Mouse (Mus musculus): ENCODE results near the gene Morf4l1.

Morf4l1 gene

GRCm38 (mm10) chr9:90070174-90070573 is 44.4 kb downstream of the Morf4l1 start:
- in situ Hi-C loops (cut with MboI, MseI) = loop anchor here in 1 of 2 experiments (25.0 kb wide), 1 partner anchor 233 kb away; no protein-coding TSS in a partner anchor

GRCm38 (mm10) chr9:90069485-90069884 is 45.1 kb downstream of the Morf4l1 start:
- in situ Hi-C loops (cut with MboI, MseI) = loop anchor here (5.0 to 25.0 kb wide), 2 partner anchors 232 to 242 kb away; no protein-coding TSS in a partner anchor

GRCm38 (mm10) chr9:90068786-90069185 is 45.8 kb downstream of the Morf4l1 start:
- in situ Hi-C loops (cut with MboI, MseI) = loop anchor here (5.0 to 25.0 kb wide), 2 partner anchors 231 to 241 kb away; no protein-coding TSS in a partner anchor

DNA sequence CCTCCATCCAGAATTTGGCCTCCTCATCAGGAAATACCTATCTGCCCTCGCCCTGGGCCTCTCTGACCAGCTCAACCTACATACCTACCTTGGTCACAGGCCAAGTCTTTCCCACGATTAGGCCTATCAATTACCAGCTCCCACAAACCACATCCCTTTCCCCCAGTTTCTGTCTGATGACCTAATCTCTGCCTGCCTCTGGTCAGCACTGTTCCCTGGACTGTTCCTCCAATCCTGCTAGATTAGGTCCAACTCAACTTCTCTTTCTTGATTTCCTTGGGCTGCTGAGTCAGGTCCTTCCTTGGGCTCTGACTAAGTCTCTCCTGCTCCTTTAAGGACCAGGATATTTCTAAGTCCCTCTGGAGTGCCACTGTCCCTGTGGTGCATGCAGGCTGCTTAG is 47.2 kb downstream of the Morf4l1 start:
- in situ Hi-C loops (cut with MboI, MseI) = loop anchor here (5.0 to 25.0 kb wide), 2 partner anchors 230 to 240 kb away; no protein-coding TSS in a partner anchor

GRCm38 (mm10) chr9:90060932-90061331 is 53.6 kb downstream of the Morf4l1 start:
- in situ Hi-C loops (cut with MboI, MseI) = loop anchor here in 1 of 2 experiments (25.0 kb wide), 1 partner anchor 224 kb away; no protein-coding TSS in a partner anchor

DNA sequence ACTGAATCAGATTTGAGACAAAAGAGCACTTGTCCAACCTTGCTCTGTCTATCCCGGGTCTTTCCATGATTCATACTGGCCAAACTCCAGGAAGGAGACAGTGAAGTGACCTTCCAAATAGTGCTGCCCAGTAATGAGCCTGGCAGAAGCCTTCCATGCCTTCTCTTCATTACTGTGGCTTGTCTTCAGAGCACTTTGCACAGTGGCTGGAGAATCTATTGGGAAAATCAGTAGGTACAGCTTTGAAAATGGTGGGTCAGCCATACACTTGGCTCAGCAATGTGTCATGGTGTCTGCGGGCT is 54.0 kb downstream of the Morf4l1 start:
- in situ Hi-C loops (cut with MboI, MseI) = loop anchor here in 1 of 2 experiments (25.0 kb wide), 1 partner anchor 223 kb away; no protein-coding TSS in a partner anchor

DNA sequence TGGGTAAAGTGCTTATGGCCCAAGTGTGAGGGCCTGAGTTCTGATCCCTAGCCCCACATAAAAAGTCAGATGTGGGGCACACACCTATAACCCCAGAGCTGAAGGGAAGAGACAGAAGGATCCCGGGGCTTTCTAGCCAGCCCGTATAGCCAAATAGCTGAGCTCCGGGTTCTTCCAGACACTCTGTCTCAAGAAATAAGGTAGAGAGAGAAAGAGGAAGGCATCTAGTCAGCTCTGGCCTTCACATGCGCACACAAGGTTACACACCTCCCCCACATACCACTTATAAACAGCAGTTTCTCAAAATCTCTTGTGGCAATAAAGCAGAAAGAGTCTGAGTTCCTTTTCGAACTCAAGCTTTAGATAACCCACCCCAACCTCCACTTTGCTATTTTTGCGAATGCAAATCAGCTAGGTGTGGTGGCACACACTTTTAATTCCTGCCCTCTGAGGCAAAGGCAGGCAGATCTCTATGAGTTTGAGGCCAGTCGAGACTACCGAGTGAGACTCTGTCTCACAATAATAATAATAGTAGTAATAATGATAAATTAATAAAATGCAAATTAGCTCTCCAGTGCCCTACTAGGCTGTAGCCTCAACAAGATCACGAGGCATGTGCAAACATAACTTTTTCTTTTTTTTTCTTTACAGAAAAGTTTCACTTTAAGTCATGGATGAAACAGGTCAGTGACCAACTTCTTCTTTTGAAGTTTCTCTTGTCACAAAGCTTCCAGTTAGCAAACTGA is 54.6 kb downstream of the Morf4l1 start:
- in situ Hi-C loops (cut with MboI, MseI) = loop anchor here in 1 of 2 experiments (25.0 kb wide), 1 partner anchor 223 kb away; no protein-coding TSS in a partner anchor

GRCm38 (mm10) chr9:90056716-90057115 is 57.9 kb downstream of the Morf4l1 start:
- in situ Hi-C loops (cut with MboI, MseI) = loop anchor here in 1 of 2 experiments (25.0 kb wide), 1 partner anchor 219 kb away; no protein-coding TSS in a partner anchor

DNA sequence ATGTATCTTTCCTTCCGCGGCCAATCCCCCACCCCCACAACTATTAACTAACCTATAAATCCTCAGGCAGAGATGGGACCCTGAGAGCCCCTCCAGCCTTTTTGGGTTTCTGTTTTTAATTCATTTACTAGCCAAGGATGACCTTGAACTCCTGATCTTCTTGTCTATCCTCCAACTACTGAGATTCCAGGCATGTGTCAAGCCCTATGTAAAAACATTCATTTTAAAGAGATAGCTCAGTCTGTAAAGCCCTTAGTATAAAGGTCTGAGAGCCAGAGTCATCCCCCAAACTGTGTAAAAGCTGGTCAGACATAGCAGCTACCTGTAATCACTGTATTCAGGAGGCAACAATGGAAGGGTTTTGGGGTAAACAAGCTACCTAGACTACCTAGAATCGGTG is 58.7 kb downstream of the Morf4l1 start:
- in situ Hi-C loops (cut with MboI, MseI) = loop anchor here in 1 of 2 experiments (25.0 kb wide), 1 partner anchor 219 kb away; no protein-coding TSS in a partner anchor

- in situ Hi-C loops (cut with MboI, MseI) = loop anchor here in 1 of 2 experiments (25.0 kb wide), 1 partner anchor 218 kb away; no protein-coding TSS in a partner anchor
Measured at GRCm38 (mm10) chr9:90055409-90055808, 59.2 kb downstream of the Morf4l1 start.

- in situ Hi-C loops (cut with MboI, MseI) = loop anchor here in 1 of 2 experiments (25.0 kb wide), 1 partner anchor 217 kb away; no protein-coding TSS in a partner anchor
Measured at GRCm38 (mm10) chr9:90054371-90055145, 60.0 kb downstream of the Morf4l1 start.

DNA sequence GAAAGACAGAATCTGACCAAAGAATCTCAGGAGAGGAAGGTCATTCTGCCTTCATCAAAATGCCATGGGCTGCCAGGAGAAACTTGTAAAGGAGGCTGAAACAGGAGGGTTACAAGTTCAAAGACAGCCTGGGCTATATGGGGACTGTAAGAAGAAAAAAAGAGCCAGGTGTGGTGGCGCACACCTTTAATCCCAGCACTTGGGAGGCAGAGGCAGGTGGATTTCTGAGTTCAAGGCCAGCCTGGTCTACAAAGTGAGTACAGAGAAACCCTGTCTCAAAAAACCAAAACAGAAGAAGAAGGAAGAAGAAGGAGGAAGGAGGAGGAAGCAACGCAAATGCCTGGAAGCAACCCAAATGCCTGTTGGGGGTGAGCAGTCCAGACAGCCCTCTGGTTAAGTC is 60.7 kb downstream of the Morf4l1 start, which contains the start of gene Ctsh:
Ctsh (plus strand) TSS at position 301 of the 400 bp plus-strand sequence.
- in situ Hi-C loops (cut with MboI, MseI) = loop anchor here in 1 of 2 experiments (25.0 kb wide), 1 partner anchor 217 kb away; no protein-coding TSS in a partner anchor

DNA sequence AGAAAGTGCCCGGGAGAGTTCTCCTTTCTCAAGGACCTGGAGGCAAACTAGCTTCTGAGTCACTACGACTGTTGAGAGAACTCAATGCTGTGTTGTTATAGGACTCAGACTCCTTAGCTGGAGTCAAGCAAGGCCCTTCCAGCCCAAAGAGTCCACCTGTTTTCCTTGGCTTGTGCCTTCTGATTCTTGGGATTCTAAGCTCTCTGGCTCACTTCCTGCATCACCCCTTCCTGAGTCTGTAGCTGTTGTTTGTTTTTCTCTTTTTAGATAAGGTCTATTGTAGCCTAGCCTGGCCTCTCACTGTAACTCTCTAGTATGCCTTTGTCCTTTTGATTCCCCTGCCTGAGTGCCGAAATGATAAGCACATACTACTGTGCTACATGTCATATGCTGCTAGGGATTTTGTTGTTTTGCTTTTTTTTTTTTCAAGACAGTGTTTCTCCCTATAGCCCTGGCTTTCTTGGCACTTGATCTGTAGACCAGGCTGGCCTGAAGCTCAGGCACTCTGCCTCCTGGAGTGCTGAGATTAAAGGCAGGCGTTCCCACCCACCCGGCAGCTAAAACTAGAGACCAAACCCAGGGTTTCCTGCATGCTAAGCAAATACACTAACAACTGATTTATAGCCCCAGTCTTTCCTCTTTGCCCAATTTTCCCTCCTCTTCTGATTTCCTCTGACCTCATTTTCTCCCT is 66.5 kb downstream of the Morf4l1 start:
- in situ Hi-C loops (cut with MboI, MseI) = loop anchor here in 1 of 2 experiments (10.0 to 25.0 kb wide), 2 partner anchors 447 to 614 kb away; no protein-coding TSS in a partner anchor

DNA sequence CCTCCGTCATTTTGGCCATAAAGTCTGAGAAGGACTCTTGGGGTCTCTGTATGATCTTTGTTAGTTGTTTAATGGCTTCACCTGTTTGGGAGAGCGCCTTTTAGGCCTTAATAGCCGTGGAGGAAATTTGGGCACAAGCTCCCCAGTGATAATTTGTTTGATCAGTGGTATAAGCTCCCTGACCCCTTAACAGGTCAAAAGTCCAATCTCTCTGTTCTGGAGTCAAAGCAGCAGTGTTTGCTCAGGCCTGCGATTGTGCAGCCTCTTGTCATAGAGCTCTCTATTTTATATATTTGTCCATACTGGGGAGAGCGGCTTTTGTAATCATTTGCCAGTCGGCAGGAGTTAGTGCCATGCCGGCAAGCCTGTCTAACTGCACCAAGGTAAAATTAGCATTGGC is 69.4 kb downstream of the Morf4l1 start:
- in situ Hi-C loops (cut with MboI, MseI) = loop anchor here in 1 of 2 experiments (10.0 to 25.0 kb wide), 2 partner anchors 450 to 617 kb away; no protein-coding TSS in a partner anchor

GRCm38 (mm10) chr9:90042906-90043305 is 71.7 kb downstream of the Morf4l1 start:
- in situ Hi-C loops (cut with MboI, MseI) = loop anchor here in 1 of 2 experiments (10.0 to 25.0 kb wide), 2 partner anchors 452 to 619 kb away; no protein-coding TSS in a partner anchor

Measured in T-helper 17 cell (primary cell).